ENCODE assay signal across 8 mouse cellular contexts in genomic region chr11:63922091-63922621, GRCm38 (mm10). TPM values are rescaled to one million over a fixed set of nuclear protein-coding genes. Genes with fewer than 3 reads are reported as not detected.
A peak's percentile ranks its signal among the peaks of the same experiment; 100 is the strongest.
DNase-seq lines count a peak whose midpoint lies in the region; ATAC-seq lines count a peak whose summit lies in the region.

Gene Hs3st3b1, minus strand, starts transcription at chr11:63922290.

- H3K27ac ChIP-seq in hindbrain, embryonic 14.5 days: peak within 1 kb of the TSS; percentile 51

- peak within 1 kb of the TSS; percentile 86 for H3K4me2 ChIP-seq in hindbrain, embryonic 14.5 days (replicated peaks)

- H3K27me3 ChIP-seq in hindbrain, embryonic 14.5 days (ENCODE audit: control insufficient read depth, insufficient read depth, low read length): peaks cover 77% of the 10 kb centered on the region

- H3K4me1 ChIP-seq in hindbrain, embryonic 14.5 days (replicated peaks; ENCODE audit: control insufficient read depth, insufficient read depth, low read length): peaks cover 37% of the 10 kb centered on the region

- peak; percentile 94 for DNase-seq in MN1 (ENCODE audit: low spot score)
- peak; percentile 82 for DNase-seq in cerebellum, postnatal 14 days
- DNase-seq in frontal cortex, postnatal 36 days (ENCODE audit: low spot score in 2 of 2): peak; percentile 83 to 85
- DNase-seq in hindbrain, embryonic 14.5 days (ENCODE audit: low spot score): peak; percentile 90
- DNase-seq in layer of hippocampus, postnatal 36 days: peak; percentile 65 to 68
- DNase-seq in lung, postnatal 25 days (ENCODE audit: low spot score): peak; percentile 97
- DNase-seq in retina, adult 2 months (ENCODE audit: low read depth, low spot score): peak; percentile 96
- peak; percentile 89 for DNase-seq in thymus, postnatal 25 days

- ATAC-seq in hindbrain, embryonic 14.5 days (ENCODE audit: low FRiP score): peak; percentile 93

- peak within 1 kb of the TSS; percentile 60 for H3K4me3 ChIP-seq in hindbrain, embryonic 14.5 days (replicated peaks; ENCODE audit: low read length)

- H3K9ac ChIP-seq in hindbrain, embryonic 14.5 days: peak within 1 kb of the TSS; percentile 62

- no peaks in the 10 kb centered on the region for H3K9me3 ChIP-seq in hindbrain, embryonic 14.5 days (ENCODE audit: control insufficient read depth, low read length)

- no peaks in the 10 kb centered on the region for H3K36me3 ChIP-seq in hindbrain, embryonic 14.5 days (replicated peaks; ENCODE audit: control insufficient read depth, insufficient read depth)

- WGBS in hindbrain, embryonic 14.5 days: under 1% methylated on average over 43 of the region's 43 CpGs

RNA-seq across cellular contexts. Expression of gene Hs3st3b1, which starts in this region (rescaled TPM):
- 6.7 and 7.9 TPM in 2 replicates for polyA plus RNA-seq in hindbrain, embryonic 14.5 days (2014; fragmentation: Nextera tagmentation; extraction: Ambion mirVana)
- total RNA-seq in layer of hippocampus, postnatal 36 days (2021): under 1 TPM; 0.52 to 0.63 TPM

Comparison
In these comparisons a context has a peak if more than half of its experiments do, and no peak if none do; other contexts are left out.
1. Peak in every context shown above with its lines: DNase-seq, ATAC-seq, H3K4me3 ChIP-seq and H3K27ac ChIP-seq.
2. Peak in DNase-seq in layer of hippocampus, postnatal 36 days; RNA of the gene not detected or under 1 TPM.